ENCODE assay signal across 17 mouse cellular contexts in the genomic region with DNA sequence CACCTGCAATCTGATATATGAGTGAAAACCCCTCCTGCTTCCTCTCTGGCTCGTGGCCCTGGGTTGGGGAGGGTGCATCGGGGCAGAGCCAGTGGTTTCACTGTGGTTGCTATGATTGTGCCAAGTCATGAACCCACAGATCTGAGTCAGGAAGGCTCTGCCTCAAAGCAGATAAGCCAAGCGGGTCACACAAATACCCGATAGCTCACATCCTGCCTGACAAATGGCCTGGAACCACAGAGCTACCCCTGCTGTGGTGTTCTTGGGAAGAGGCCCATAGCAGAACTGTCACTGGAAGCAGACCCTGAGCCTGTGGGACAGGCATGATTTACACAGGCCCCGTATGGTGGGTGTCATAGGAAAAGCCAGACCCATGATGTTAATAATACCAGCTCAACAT.
DNase-seq lines count a peak whose midpoint lies in the region; ATAC-seq lines count a peak whose summit lies in the region.
"Had no signal": no experiment of that assay in that cellular context is flagged by ENCODE, and none has a peak within 500 bp of the region (broad histone marks: within the 10 kb centered on the region; RNA-seq: fewer than 3 reads in every experiment).

No protein-coding gene starts in this region.

- H3K4me1 ChIP-seq in kidney, embryonic 15.5 days, result peaks cover 19% of the 10 kb centered on the region
- H3K4me1 ChIP-seq: forebrain, embryonic 13.5 days; stomach, embryonic 15.5 days had no signal

- no peak overlapping the region for H3K27ac ChIP-seq in kidney, embryonic 15.5 days
- H3K27ac ChIP-seq: forebrain, embryonic 13.5 days; heart, adult 2 months; hindbrain, embryonic 13.5 days; limb, embryonic 13.5 days; neural tube, embryonic 15.5 days; stomach, embryonic 15.5 days had no signal

- H3K4me3 ChIP-seq in kidney, embryonic 15.5 days (replicated peaks), result no peak overlapping the region
- H3K4me3 ChIP-seq: forebrain, embryonic 13.5 days; heart, adult 2 months; hindbrain, embryonic 13.5 days; limb, embryonic 13.5 days; neural tube, embryonic 15.5 days; stomach, embryonic 15.5 days had no signal

- WGBS in kidney, embryonic 15.5 days, result 33% methylated on average over 5 of the region's 5 CpGs

- peaks cover 3% of the 10 kb centered on the region for H3K27me3 ChIP-seq in kidney, embryonic 15.5 days
- H3K27me3 ChIP-seq: forebrain, embryonic 13.5 days; hindbrain, embryonic 13.5 days; limb, embryonic 13.5 days had no signal

- no peaks in the 10 kb centered on the region for H3K9me3 ChIP-seq in kidney, embryonic 15.5 days (replicated peaks)
- H3K9me3 ChIP-seq: forebrain, embryonic 13.5 days; hindbrain, embryonic 13.5 days; limb, embryonic 13.5 days; neural tube, embryonic 15.5 days; stomach, embryonic 15.5 days had no signal

- H3K9ac ChIP-seq in kidney, embryonic 15.5 days, result no peak overlapping the region
- H3K9ac ChIP-seq: forebrain, embryonic 13.5 days; hindbrain, embryonic 13.5 days; limb, embryonic 13.5 days; lung, embryonic 14.5 days; neural tube, embryonic 15.5 days; stomach, embryonic 15.5 days had no signal

- DNase-seq in adrenal gland, adult (ENCODE audit: inconsistent age in 2 of 2, low spot score in 1 of 2), result peak; percentile 60 to 61
- no peak for DNase-seq in adrenal gland, adult 8-10 months
- no peak for DNase-seq in kidney, postnatal 10 days
- DNase-seq in c-Kit-positive CD71-negative TER-119-negative erythroid progenitor cells, embryonic 14.5 days (ENCODE audit: low read depth), result peak; percentile 31
- no peak for DNase-seq in right cerebral cortex, postnatal 4 days
- DNase-seq in left cerebral cortex, adult 9 months (ENCODE audit: low spot score in 2 of 2), result no peak
- DNase-seq: cerebellum, adult 18-20 months; heart, adult 2 months; lung, embryonic 14.5 days had no signal

- 0 out of 2 replicates have a peak, but pooled peaks have one; percentile 22 for ATAC-seq in kidney, embryonic 15.5 days (replicated peaks; ENCODE audit: low FRiP score)
- peak; percentile 98 for ATAC-seq in megakaryocyte progenitor cell, adult 5-6 weeks (replicated peaks; ENCODE audit: poor library complexity)
- ATAC-seq: forebrain, embryonic 13.5 days; intestine, embryonic 16.5 days had no signal

- no peaks in the 10 kb centered on the region for H3K36me3 ChIP-seq in kidney, embryonic 15.5 days
- H3K36me3 ChIP-seq: hindbrain, embryonic 13.5 days; limb, embryonic 13.5 days; neural tube, embryonic 15.5 days; stomach, embryonic 15.5 days had no signal

- H3K4me2 ChIP-seq in kidney, embryonic 15.5 days, result no peak overlapping the region
- H3K4me2 ChIP-seq: forebrain, embryonic 13.5 days; hindbrain, embryonic 13.5 days; limb, embryonic 13.5 days; lung, embryonic 14.5 days; neural tube, embryonic 15.5 days; stomach, embryonic 15.5 days had no signal

Comparison
In these comparisons a context has a peak if more than half of its experiments do, and no peak if none do; other contexts are left out.
1. DNase-seq: peak in adrenal gland, adult (2 of 2) and c-Kit-positive CD71-negative TER-119-negative erythroid progenitor cells, embryonic 14.5 days (single experiment); none in adrenal gland, adult 8-10 months (single experiment), kidney, postnatal 10 days (single experiment), right cerebral cortex, postnatal 4 days (single experiment) and left cerebral cortex, adult 9 months (0 of 2).